Mouse (Mus musculus) cerebellum, adult (tissue): Measurements from ENCODE around the gene Rai14.
"Not testable (repeated sequence)": the region's sequence is repeated elsewhere in the genome, so short reads cannot be mapped to it uniquely, and the experiment has no call there.

ENCODE experiments used
- ATAC-seq: cut with Nextera tagmentation; 2 replicates; pipeline ENCODE4 v1.9.2; 2017; ENCODE audit warnings: mild to moderate bottlenecking, moderate library complexity, mixed read lengths; ENCODE audit not compliant: insufficient number of reproducible peaks, low FRiP score, low TSS enrichment

The Rai14 gene

DNA sequence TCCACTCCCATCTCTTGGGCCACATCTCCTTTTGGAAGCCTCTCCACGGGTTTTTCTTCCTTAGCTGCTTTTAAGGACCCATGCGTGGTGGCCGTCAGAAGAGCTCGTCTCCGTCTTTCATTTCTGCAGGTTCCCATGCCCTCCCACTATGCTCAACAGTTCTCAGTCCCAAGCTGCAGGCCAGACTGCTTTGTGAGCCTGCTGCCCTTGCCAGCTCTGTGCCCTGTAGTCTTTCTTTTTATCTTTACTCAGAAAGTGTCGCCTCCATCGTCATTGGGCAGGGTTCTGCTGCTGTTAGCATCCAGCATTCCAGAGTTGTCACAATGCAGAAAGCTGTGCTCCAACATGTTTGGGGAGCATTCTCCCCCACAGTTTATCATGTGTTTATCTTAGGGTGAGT lies 147.9 kb downstream of the Rai14 start:
- no peak for ATAC-seq

- ATAC-seq = no peak
Observed at GRCm38 (mm10) chr15:10564201-10564600, 150.2 kb downstream of the Rai14 start.

DNA sequence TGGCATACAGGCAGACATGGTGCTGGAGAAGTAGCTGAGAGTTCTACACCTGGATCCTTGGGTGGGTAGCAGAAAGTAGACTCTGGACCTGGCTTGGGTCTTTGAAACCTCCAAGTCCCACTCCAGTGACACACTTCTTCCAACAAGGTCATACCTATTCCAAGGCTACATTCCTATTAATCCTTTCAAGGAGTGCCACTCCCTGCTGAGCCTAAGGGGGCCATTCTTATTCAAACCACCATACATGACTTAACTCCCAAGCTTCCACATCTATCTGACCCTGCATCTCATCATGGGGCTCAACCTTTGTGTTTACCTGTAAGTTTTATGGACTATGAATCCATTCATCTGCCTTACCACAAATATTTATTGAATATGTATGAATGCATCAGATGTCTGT lies 152.1 kb downstream of the Rai14 start:
- no peak for ATAC-seq

DNA sequence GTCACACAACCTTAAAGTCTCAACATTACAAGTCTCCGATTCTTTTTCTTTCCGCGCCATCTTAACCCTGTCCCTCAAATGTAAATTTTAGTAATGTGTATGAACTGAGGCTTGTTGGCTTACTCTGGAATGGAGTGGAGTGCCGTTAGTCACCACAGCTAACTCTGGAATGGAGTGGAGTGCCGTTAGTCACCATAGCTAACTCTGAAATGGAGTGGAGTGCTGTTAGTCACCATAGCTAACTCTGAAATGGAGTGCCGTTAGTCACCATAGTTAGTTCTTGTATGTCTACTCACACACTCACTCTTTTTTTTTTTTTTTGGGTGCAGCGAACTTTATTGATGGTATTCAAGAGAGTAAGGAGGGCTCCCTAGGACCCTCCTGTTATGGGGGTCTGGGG lies 154.4 kb downstream of the Rai14 start:
- no peak for ATAC-seq

DNA sequence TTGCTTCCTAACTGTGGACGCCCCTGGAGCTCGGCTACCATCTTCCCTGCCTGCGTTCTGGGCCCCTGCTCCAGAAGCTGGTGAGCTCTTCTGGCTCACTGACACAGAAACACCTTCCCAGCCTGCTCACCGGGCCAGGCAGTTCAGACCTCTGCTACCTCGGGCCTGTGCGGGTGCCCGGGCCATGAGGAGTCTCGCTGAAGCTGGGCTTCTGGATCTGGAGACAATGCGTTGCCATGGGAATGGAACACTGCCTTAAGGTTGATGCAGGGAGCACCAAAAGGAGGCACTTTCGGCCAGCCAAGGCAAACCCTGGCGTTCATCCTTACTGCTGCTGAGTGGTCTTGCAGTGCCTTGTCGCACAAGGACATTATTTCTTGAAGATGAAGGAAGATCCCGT lies 156.0 kb downstream of the Rai14 start, which contains the start of gene Ttc23l:
Gene Ttc23l (minus strand): TSS at position 204 of the 400 bp plus-strand sequence.
- ATAC-seq = no peak

- ATAC-seq = no peak
Observed at GRCm38 (mm10) chr15:10554336-10554735, 160.1 kb downstream of the Rai14 start.

GRCm38 (mm10) chr15:10540271-10541088 lies 173.9 kb downstream of the Rai14 start:
- no peak for ATAC-seq

DNA sequence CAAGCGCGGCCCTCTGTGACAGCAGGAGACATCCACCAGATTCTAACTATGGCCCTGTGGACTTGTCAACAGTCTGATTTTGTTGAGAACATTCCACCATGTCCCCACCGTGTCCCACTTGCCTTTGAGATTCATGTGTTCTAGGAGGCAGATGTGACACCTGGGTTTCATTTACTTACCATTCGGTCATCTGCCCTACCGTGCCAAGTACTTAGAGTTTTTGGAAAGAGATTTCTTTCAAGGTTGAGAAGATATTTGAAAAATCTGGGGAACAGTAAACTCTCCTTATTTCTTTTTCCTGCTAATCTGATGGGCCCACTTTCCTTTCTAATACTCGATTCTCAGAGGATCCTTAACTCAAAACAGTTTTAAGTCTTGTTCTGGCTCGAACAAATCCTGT lies 178.5 kb downstream of the Rai14 start:
- no peak for ATAC-seq

DNA sequence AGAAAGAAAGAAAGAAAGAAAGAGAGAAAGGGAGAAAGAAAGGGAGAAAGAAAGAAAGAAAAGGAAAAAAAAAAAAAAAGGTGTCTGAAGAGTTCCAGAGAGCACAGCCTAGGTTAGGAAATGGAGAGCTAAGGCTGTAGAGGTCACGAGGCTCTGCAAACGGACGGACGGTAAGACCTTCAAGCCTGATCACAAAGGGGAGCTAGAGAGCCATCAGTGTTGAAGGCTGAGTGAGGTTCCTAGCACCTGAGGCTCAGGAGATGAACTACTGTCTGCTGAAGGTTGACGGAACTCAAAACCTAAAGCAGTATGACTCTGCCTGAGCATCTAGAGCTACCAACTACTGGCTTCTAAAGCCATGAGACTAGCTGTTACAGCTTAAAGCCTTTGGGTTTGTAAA lies 179.8 kb downstream of the Rai14 start:
- no peak for ATAC-seq

GRCm38 (mm10) chr15:10533361-10533760 lies 181.1 kb downstream of the Rai14 start:
- ATAC-seq = not testable (repeated sequence)

DNA sequence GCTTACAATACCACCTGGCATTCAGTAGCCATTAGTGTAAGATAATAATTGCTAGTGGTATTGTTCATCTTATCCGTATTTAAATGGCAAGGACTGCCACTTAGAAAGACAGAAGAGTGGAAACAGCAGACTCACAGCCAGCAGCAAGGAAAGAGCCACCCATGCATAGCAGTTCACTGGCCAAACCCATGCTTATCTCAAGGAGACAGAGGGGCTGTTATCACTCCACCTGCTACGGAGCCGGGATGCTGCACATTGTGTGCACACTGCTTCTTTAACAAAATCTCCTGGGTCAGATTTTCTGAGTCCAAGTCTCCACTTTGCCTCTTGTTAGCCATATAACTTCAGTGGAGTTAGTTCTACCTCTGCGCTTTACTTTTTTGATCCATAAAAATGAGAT lies 183.1 kb downstream of the Rai14 start:
- no peak for ATAC-seq

GRCm38 (mm10) chr15:10525896-10526295 lies 188.5 kb downstream of the Rai14 start:
- ATAC-seq = no peak
